Mouse (Mus musculus): ENCODE measurements around the gene Col27a1. TPM values are rescaled to one million over a fixed set of nuclear protein-coding genes. Genes with fewer than 3 reads are reported as not detected.
A peak's percentile ranks its signal among the peaks of the same experiment; 100 is the strongest.
"Not testable (repeated sequence)": the region's sequence is repeated elsewhere in the genome, so short reads cannot be mapped to it uniquely, and the experiment has no call there.

Gene Col27a1
- polyA plus RNA-seq, 1 experiment from 2014 or later, result 25.8 TPM

DNA sequence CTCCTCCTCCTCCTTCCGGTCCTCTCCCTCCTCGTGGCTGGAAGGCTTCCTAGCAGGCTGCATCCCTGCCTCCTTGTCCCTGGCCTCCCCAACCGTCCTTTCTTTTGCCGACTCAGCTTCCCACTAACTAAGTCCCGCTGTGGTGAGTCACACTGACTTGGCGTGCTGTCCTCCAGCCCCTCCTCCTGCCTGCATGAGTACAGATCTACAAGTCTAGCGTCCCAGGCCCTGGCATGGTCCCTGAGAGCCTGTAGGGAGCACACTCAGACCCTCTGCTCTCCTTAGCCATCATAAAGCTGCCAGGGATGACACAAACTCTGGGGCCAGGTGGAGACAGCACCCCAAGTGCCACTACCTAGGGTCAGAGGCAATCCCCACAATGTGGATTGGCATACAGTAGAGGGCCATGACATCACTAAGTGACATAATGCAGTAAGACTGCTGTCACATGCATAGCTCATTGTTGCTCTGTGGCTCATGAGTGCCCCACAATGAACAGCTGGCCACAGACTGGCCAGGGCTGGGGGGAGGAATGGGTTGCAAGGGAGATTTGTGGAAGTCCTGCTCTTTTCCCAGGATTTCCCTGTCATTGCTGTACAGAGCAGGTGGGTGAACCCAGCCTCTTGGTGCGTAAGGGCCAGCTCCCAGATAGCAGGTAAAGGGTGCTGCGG lies 102.4 kb downstream of the Col27a1 start:
- TF ChIP-seq CTCF (IDR thresholded peaks at IDR 0.05; ENCODE audit: low read depth), result no peak
- 63% methylated on average over 9 of the region's 9 CpGs for WGBS
- peaks cover 69% of the 10 kb centered on the region for H3K36me3 ChIP-seq (ENCODE audit: insufficient read depth)
- no peak overlapping the region for H3K4me2 ChIP-seq
- H3K27ac ChIP-seq (ENCODE audit: low read depth), result no peak overlapping the region
- H3K9ac ChIP-seq, result no peak overlapping the region
- no peaks in the 10 kb centered on the region for H3K27me3 ChIP-seq (ENCODE audit: insufficient read depth, low read length)
- no peaks in the 10 kb centered on the region for H3K4me1 ChIP-seq (ENCODE audit: insufficient read depth)
- no peaks in the 10 kb centered on the region for H3K9me3 ChIP-seq (ENCODE audit: low read depth, low read length)
- no peak overlapping the region for H3K4me3 ChIP-seq (ENCODE audit: low read depth, low read length)
- ATAC-seq (ENCODE audit: insufficient read depth) (peak; percentile 43; the same call in 1 of the 2 replicates), DNase-seq (peak; percentile 12)

DNA sequence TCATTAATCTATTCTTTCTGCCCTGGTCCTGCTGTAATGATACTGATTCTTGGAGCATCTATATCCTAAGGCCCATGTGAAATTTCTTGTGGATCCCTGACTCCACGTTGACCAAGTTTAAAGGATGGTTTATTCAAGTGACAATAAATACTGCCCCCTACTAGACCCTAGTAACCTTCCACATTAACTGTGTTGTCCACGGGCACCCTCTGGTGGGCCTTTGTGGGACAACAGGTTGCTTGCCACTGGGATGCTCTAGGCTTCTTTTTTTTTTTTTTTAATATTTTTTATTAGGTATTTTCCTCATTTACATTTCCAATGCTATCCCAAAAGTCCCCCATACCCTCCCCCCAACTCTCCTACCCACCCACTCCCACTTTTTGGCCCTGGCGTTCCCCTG lies 105.8 kb downstream of the Col27a1 start:
- 31% methylated on average over 3 of the region's 3 CpGs for WGBS
- not testable (repeated sequence) for H3K27me3 ChIP-seq (ENCODE audit: insufficient read depth, low read length); H3K4me3 ChIP-seq (ENCODE audit: low read depth, low read length); H3K4me2 ChIP-seq; H3K9me3 ChIP-seq (ENCODE audit: low read depth, low read length); ATAC-seq (ENCODE audit: insufficient read depth); H3K27ac ChIP-seq (ENCODE audit: low read depth); H3K9ac ChIP-seq; H3K4me1 ChIP-seq (ENCODE audit: insufficient read depth)
- TF ChIP-seq CTCF (IDR thresholded peaks at IDR 0.05; ENCODE audit: low read depth), result peak; percentile 75
- H3K36me3 ChIP-seq (ENCODE audit: insufficient read depth), result peaks cover 75% of the 10 kb centered on the region
- DNase-seq, result peak; percentile 88

DNA sequence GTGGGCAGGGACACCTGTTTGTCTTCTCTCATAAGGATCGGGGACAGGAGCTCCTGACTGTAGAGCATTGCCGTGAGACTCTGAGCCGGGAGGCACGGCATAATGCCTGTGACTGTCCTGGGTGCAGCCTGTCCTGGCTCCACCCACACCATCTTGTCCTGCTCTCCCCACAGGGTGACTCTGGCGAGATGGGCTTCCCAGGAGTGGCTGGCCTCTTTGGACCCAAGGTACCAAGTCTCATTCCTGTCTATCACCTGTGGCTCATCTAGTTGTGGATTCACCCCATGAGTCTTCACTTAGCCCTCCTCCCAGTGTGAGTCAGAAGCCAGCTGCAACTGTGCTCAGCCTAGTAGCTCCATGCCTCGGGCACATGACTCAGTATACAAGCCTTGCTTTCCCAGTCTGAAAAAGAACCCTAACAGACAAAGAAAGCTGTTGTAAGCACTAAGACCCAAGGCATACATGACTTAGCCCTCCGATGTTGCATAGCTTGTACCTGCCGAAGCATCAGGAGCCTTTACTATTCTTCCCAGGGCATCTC lies 109.5 kb downstream of the Col27a1 start:
- peaks cover 88% of the 10 kb centered on the region for H3K36me3 ChIP-seq (ENCODE audit: insufficient read depth)
- no peaks in the 10 kb centered on the region for H3K9me3 ChIP-seq (ENCODE audit: low read depth, low read length)
- no peak for DNase-seq
- no peak for TF ChIP-seq CTCF (IDR thresholded peaks at IDR 0.05; ENCODE audit: low read depth)
- H3K4me1 ChIP-seq (ENCODE audit: insufficient read depth), result no peaks in the 10 kb centered on the region
- no peak for ATAC-seq (ENCODE audit: insufficient read depth)
- no peak overlapping the region for H3K4me3 ChIP-seq (ENCODE audit: low read depth, low read length)
- H3K9ac ChIP-seq, result no peak overlapping the region
- H3K4me2 ChIP-seq, result no peak overlapping the region
- WGBS, result 80% methylated on average over 8 of the region's 8 CpGs
- no peaks in the 10 kb centered on the region for H3K27me3 ChIP-seq (ENCODE audit: insufficient read depth, low read length)
- no peak overlapping the region for H3K27ac ChIP-seq (ENCODE audit: low read depth)

DNA sequence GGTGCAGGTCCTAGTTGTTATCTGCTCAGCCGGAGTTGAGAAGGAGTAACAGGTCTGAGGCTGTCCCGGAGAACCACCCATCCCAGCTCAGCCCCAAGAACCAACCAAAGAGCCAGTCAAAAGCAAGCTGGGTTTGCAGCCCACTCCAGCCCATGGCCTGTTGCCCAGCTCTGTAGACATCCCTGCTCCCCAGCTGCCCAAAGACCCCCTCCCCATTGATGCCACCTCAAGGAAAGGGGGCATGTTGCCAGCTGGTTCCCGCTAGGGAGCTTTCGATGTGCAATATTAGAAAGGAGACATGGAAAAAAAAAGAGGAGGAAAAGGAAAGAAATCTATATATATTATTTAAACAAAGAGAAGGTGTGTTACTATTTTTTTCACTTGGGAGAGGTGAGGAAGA lies 119.6 kb downstream of the Col27a1 start:
- no peak overlapping the region for H3K27ac ChIP-seq (ENCODE audit: low read depth)
- WGBS, result 89% methylated on average over 4 of the region's 4 CpGs
- no peak overlapping the region for H3K4me2 ChIP-seq
- no peak overlapping the region for H3K4me3 ChIP-seq (ENCODE audit: low read depth, low read length)
- DNase-seq (no peak), ATAC-seq (ENCODE audit: insufficient read depth) (no peak)
- no peaks in the 10 kb centered on the region for H3K9me3 ChIP-seq (ENCODE audit: low read depth, low read length)
- H3K9ac ChIP-seq, result no peak overlapping the region
- peaks cover 45% of the 10 kb centered on the region for H3K36me3 ChIP-seq (ENCODE audit: insufficient read depth)
- no peaks in the 10 kb centered on the region for H3K4me1 ChIP-seq (ENCODE audit: insufficient read depth)
- no peak for TF ChIP-seq CTCF (IDR thresholded peaks at IDR 0.05; ENCODE audit: low read depth)
- H3K27me3 ChIP-seq (ENCODE audit: insufficient read depth, low read length), result no peaks in the 10 kb centered on the region

DNA sequence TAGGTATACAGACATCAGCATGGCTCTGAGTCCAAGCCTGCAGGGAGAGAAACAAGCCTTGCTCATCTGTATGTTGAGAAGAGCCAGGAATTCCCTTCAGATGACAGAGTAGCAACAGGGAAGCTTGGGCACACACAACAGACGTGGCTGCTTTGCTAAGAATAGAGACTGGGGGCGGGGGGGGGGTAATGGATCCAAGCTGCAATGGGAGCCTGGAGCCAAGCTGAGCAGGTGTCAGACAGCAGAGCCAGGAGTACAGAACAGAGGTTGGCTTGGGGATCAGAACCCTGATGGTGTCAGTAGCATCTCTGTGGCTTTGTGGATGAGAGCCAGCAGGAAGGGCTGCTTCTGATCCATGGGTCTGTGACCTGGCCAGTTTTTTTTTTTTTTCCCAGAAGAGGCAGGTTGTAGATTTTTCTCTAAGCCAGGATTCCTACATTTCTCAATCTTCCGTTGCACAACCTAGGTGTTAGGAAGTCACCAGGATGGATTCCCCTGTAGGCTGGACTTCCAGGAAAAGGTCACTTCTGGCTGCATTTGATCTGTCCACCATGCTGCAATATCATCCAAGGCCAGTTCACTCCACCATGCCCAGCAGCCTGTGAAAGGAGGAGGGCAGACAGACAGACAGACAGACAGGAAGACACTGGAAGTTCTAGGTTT lies 124.7 kb downstream of the Col27a1 start:
- H3K36me3 ChIP-seq (ENCODE audit: insufficient read depth), result peaks cover 8% of the 10 kb centered on the region
- no peak for DNase-seq
- H3K9ac ChIP-seq, result no peak overlapping the region
- no peak overlapping the region for H3K27ac ChIP-seq (ENCODE audit: low read depth)
- no peak overlapping the region for H3K4me3 ChIP-seq (ENCODE audit: low read depth, low read length)
- 54% methylated on average over 3 of the region's 3 CpGs for WGBS
- H3K4me2 ChIP-seq, result no peak overlapping the region
- no peaks in the 10 kb centered on the region for H3K4me1 ChIP-seq (ENCODE audit: insufficient read depth)
- TF ChIP-seq CTCF (IDR thresholded peaks at IDR 0.05; ENCODE audit: low read depth), result no peak
- H3K27me3 ChIP-seq (ENCODE audit: insufficient read depth, low read length), result no peaks in the 10 kb centered on the region
- H3K9me3 ChIP-seq (ENCODE audit: low read depth, low read length), result no peaks in the 10 kb centered on the region
- ATAC-seq (ENCODE audit: insufficient read depth), result no peak

DNA sequence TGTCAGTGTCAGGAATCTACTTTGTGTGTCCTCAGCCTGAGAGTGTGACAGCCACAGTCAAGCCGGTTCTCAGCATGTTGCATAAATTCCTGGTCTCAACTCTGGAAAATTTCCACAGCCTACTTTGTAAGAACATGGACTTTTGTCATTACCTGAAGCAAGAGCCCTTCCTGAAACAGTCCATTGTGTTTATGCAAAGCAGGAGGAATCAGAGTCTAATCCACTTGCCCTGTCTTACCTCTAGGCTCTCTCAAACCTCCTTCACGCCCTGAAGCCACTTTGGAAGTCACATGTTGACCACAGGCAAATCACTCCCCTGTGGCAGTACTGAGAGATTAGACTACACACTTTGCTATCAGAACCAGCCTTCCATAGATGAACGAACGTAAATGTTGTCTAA lies 128.7 kb downstream of the Col27a1 start:
- H3K4me2 ChIP-seq, result no peak overlapping the region
- no peaks in the 10 kb centered on the region for H3K4me1 ChIP-seq (ENCODE audit: insufficient read depth)
- no peak for TF ChIP-seq CTCF (IDR thresholded peaks at IDR 0.05; ENCODE audit: low read depth)
- WGBS, result 53% methylated on average over 4 of the region's 4 CpGs
- no peaks in the 10 kb centered on the region for H3K27me3 ChIP-seq (ENCODE audit: insufficient read depth, low read length)
- H3K9me3 ChIP-seq (ENCODE audit: low read depth, low read length), result no peaks in the 10 kb centered on the region
- ATAC-seq (ENCODE audit: insufficient read depth), result no peak
- H3K27ac ChIP-seq (ENCODE audit: low read depth), result no peak overlapping the region
- H3K9ac ChIP-seq, result no peak overlapping the region
- no peak for DNase-seq
- H3K36me3 ChIP-seq (ENCODE audit: insufficient read depth), result no peaks in the 10 kb centered on the region
- H3K4me3 ChIP-seq (ENCODE audit: low read depth, low read length), result no peak overlapping the region

DNA sequence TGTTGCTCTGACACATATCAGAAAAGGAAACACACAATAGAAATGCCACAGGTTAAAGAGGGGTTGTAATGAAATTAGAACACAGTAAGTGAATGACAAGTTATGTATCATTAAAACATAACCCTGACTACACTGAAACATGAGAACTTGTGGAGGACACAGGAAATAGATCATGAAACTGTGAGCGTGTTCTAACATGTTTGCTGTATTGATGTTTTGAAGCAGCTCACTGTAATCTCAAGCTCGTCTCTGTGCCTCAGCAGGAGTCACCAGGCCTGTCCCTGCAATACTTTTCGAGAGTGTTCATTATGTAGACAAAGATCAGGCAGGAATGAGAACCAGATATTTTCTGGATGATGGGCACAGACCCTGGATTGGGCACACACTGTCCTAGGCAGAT lies 129.8 kb downstream of the Col27a1 start:
- no peaks in the 10 kb centered on the region for H3K27me3 ChIP-seq (ENCODE audit: insufficient read depth, low read length)
- no peak overlapping the region for H3K27ac ChIP-seq (ENCODE audit: low read depth)

More for the DNA sequence above, 129.8 kb downstream of the Col27a1 start:
- no peak overlapping the region for H3K4me2 ChIP-seq
- H3K9me3 ChIP-seq (ENCODE audit: low read depth, low read length), result no peaks in the 10 kb centered on the region
- DNase-seq, result no peak
- TF ChIP-seq CTCF (IDR thresholded peaks at IDR 0.05; ENCODE audit: low read depth), result no peak
- no peaks in the 10 kb centered on the region for H3K4me1 ChIP-seq (ENCODE audit: insufficient read depth)
- no peak overlapping the region for H3K9ac ChIP-seq
- 46% methylated on average over 3 of the region's 3 CpGs for WGBS
- ATAC-seq (ENCODE audit: insufficient read depth), result no peak
- no peaks in the 10 kb centered on the region for H3K36me3 ChIP-seq (ENCODE audit: insufficient read depth)
- no peak overlapping the region for H3K4me3 ChIP-seq (ENCODE audit: low read depth, low read length)
